Mouse (Mus musculus) stomach, postnatal 0 days (tissue): ENCODE measurements around the gene Plekha6.

Experiments
- CTCF ChIP-seq: IDR thresholded peaks from 2 replicates; pipeline ENCODE4 v1.5.1; 2016; ENCODE audit warnings: antibody characterized with exemption, low read depth, mild to moderate bottlenecking, moderate library complexity
- EP300 ChIP-seq: optimal IDR thresholded peaks from 2 replicates; pipeline ENCODE3; 2016; ENCODE audit warnings: antibody characterized with exemption

DNA sequence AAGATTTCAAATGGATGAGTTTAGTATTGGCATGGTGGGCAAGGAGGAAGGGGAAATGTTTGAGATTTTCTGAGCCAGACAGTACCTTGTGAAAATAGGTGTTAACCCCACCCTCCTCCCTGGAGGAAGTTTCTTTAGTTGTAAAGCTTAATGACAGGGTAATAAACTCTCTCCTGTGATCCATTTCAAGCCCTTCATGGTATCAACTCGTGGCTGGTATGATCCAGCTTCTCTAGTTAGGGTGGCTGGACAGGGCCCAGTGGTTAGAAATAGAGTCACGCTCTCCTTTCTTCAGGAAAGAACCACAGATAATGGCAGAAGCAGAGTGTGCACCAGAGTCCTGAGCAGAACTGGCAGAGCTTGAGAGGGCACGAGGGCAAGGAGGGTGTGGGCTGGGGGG lies 57.4 kb downstream of the Plekha6 start:
- TF ChIP-seq CTCF, result no peak
- TF ChIP-seq EP300, result no peak
